Mouse (Mus musculus): ENCODE data around the gene Fanci. TPM values are rescaled to one million over a fixed set of nuclear protein-coding genes. Genes with fewer than 3 reads are reported as not detected.

The Fanci gene
- 1.2 TPM for polyA plus RNA-seq (2017; shearing (Covaris generic))

DNA sequence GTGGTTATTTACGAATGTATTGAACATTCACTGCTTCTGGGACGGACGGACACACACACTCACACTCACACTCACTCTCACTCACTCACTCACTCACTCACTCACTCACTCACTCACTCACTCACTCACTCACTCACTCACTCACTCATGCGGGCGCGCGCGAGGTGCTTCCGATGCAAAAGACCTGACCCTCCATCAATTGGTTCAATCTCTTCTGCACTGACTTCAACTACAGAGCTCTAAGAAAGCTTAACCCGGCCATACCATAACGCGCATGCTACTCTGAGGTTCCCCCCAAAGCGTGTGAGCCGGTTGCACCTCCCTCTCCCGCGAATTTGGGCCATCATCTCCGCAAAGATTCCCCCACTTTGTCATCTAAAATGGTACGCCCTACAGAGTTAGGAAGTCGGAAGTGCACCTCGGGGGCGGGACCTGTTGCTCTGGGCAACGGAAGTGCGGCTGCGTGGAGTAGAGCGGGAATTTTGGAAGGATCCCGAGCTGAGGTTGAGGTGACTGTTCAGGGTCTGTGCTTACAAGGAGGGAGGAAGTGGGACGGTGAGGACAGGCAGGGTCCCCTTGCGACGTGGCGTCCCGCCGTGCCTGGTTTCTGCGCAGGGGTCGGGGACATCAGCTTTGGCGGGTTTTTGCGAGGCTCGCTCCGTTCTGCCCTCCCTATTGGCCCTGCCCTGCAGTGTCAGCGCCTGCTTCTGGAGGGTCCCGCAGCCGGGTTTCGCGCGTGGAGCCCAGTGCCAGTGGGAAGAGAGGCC is at the start of gene Fanci:
Gene Fanci, plus strand, starts transcription at position 47 of the 767 bp plus-strand sequence.

DNA sequence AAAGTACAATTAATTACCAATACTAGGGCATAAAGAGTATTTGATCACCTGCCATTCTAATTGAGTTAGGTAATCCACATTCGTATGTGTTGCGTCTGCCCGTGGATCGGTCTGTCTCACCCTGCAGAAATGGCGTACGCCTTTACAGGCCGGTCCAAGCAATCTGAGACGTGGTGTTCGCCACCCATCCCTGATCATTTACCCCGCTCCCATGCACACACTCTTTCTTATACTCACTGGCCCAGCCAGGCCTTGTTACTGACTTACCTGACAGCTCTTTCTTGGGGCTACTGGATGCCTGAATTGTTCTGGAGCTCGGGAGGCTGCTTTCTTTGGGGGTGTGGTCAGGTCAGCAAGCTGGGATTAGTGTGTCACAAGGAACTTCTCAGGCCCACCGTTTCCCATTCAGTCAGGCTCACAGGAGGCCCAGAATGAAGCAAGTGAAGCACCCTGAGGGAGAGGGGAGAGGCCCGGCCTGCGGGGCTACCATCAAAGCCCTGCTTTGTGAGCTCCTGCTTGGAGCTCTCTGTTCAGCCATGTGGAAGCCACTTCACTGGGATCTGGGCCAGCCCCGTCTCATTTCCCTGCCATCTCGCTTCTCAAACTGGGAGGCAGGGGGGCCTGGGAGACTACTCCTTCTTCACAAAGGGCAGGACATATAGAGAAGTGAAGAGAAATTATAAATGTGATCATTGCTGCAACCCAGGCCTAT is 5.2 kb upstream of the Fanci start, which contains the start of gene Rlbp1:
Gene Rlbp1, minus strand, starts transcription at position 627 of the 712 bp plus-strand sequence.

DNA sequence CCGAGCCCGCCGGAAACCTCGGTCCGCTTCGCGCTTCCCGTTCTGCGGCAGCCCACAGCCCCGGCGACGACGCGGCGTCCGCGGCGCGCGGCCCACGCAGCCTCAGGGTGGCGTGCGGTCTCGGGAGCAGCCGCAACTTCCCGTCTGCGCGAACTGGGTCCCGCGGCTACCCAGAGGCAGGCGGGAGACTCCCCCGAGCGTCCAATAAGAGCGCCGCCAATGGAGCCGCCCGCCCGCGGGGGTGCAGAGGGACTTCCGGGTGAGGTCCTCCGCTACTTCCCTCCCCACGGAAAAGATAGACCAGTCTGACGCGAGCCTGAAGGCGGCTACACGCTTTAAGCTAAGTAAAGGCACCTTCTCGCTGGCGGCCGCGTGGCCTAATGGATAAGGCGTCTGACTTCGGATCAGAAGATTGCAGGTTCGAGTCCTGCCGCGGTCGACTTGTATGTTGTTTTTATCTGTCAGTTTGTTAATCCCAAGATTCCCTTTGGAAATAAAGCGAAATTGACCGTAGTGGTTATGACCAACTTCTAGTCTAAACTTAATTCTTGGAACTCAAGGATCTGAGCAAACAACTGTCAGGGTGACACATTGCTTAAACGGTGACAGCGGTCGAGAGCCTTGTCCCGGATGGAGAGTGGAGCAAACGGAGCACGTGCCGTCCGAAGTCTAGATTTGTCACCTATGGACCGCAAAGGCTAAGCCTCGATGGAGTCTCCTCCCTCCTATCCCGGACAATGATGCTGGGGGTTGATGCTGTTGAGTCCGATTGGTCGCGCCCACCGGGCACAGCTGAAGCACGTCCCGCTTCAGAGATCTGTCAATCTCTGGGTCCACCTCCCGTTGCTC is 74.5 kb downstream of the Fanci start, which contains the start of gene Polg:
Gene Polg, minus strand, starts transcription at position 310 of the 849 bp plus-strand sequence.

Other genes with a start within 250 kb of the Fanci start
- gene Mfge8, start 242.9 kb upstream of the Fanci start, polyA plus RNA-seq (2017; shearing (Covaris generic)): 7.1 TPM
- 20.9 TPM for gene Abhd2, start 118.7 kb upstream of the Fanci start, polyA plus RNA-seq (2017; shearing (Covaris generic))
- not detected for gene Rlbp1, start 4.9 kb upstream of the Fanci start, polyA plus RNA-seq (2017; shearing (Covaris generic))
- gene Polg, start 74.4 kb downstream of the Fanci start, polyA plus RNA-seq (2017; shearing (Covaris generic)): 96.1 TPM
- not detected for gene Rhcg, start 225.7 kb downstream of the Fanci start, polyA plus RNA-seq (2017; shearing (Covaris generic))

All from effector memory CD4-positive, alpha-beta T cell, adult 7 months (primary cell).